Mouse (Mus musculus): ENCODE measurements around the gene Susd1. TPM values are rescaled to one million over a fixed set of nuclear protein-coding genes. Genes with fewer than 3 reads are reported as not detected.

Gene Susd1
- polyA plus RNA-seq, 1 experiment, result 3.7 TPM

DNA sequence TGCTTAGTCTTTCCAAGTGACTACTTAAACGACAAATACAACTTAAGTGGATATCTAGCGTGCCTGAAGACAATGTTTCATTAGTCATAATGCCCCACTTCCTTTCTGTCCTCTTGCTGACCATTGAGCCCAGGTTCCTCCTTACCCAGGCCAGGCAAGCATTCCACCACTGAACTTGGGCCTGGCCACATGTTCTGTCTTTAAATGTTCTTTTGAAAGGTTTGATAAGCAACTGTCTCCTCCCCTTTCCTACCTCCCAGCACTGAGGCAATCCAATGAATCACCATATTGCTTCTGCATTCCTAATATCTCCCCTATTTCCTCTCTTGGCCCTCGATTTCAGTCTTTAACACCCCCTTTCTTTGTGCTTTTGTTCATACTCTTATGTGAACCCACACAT lies 143.8 kb downstream of the Susd1 start:
- DNase-seq (ENCODE audit: low read depth), result no peak
- TF ChIP-seq POLR2A (IDR thresholded peaks at IDR 0.05; ENCODE audit: borderline replicate concordance, extremely low read depth, insufficient read depth, insufficient read length, poor library complexity, severe bottlenecking), result no peak
- no peak for TF ChIP-seq CTCF (IDR thresholded peaks at IDR 0.05; ENCODE audit: borderline replicate concordance, extremely low read depth, insufficient read depth, insufficient read length)

DNA sequence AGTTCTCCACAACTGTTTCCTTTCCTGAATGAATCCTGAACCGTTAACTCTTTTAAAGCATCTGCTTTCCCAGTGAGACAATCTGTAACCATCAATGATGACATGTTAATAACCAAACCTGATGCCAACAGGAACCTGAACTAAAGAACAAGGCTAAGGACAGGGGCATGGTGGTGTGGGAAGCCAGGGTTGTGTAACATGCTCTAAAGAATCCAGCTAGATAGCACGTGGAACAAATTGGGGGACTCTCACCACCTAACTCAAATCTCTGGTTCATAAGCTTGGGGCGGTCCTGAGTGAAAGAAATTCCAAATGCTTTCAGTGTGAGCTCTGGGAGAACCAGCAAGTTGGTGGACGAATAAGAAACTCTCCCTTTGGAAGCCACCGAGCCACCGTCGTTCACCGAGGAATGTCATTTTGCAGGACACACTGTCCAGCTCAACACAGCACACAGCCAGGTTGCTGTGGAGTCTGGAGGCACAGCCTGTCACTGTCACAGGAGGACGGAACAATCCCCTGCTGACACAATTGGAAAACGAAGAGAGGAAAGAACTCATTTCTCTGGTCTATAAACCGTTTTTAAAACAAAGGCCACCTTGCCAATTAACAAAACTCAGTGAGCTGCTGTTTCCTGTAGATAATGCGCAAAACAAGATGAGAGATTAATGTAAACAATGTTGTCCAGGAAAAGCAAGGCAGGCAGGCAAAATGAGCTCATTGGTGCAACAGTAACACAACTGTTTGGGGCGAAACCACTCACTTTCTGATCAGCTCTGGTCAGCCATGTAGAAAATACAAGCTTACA lies 146.3 kb downstream of the Susd1 start:
- no peak for DNase-seq (ENCODE audit: low read depth)
- TF ChIP-seq CTCF (IDR thresholded peaks at IDR 0.05; ENCODE audit: borderline replicate concordance, extremely low read depth, insufficient read depth, insufficient read length) (no peak), POLR2A (IDR thresholded peaks at IDR 0.05; ENCODE audit: borderline replicate concordance, extremely low read depth, insufficient read depth, insufficient read length, poor library complexity, severe bottlenecking) (no peak)

DNA sequence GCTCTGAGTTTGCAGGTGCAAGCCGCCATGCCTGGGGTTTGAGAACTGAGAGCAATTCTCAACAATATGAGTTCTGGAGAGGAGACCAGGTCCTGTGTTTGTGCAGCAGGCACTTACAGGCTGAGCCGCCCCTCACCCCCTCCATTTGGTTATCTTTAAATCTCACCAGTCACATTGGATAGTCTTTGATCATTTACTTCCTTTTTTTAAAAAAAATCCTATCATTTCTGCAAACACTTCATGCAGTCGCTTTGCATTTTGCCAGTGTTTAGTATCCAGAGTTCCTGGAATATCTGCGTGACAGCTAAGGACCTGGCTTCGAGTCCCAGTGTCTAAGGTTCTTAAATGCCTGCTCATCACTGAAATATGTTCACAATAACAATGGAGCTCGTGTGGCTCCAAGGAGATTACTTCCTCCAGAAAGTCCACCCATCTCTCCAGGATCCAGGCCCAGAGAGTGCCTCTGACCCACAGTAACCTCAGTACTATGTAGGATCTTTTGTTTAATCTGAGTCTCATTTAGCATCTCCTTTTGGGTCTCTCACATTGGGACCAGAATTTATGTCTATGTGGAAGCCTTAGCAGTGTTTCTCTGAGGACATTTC lies 147.4 kb downstream of the Susd1 start:
- TF ChIP-seq POLR2A (IDR thresholded peaks at IDR 0.05; ENCODE audit: borderline replicate concordance, extremely low read depth, insufficient read depth, insufficient read length, poor library complexity, severe bottlenecking) (no peak), CTCF (IDR thresholded peaks at IDR 0.05; ENCODE audit: borderline replicate concordance, extremely low read depth, insufficient read depth, insufficient read length) (no peak)
- no peak for DNase-seq (ENCODE audit: low read depth)

GRCm38 (mm10) chr4:59287103-59287502 lies 151.3 kb downstream of the Susd1 start:
- DNase-seq (ENCODE audit: low read depth), result no peak
- no peak for TF ChIP-seq POLR2A (IDR thresholded peaks at IDR 0.05; ENCODE audit: borderline replicate concordance, extremely low read depth, insufficient read depth, insufficient read length, poor library complexity, severe bottlenecking)
- TF ChIP-seq CTCF (IDR thresholded peaks at IDR 0.05; ENCODE audit: borderline replicate concordance, extremely low read depth, insufficient read depth, insufficient read length), result no peak

DNA sequence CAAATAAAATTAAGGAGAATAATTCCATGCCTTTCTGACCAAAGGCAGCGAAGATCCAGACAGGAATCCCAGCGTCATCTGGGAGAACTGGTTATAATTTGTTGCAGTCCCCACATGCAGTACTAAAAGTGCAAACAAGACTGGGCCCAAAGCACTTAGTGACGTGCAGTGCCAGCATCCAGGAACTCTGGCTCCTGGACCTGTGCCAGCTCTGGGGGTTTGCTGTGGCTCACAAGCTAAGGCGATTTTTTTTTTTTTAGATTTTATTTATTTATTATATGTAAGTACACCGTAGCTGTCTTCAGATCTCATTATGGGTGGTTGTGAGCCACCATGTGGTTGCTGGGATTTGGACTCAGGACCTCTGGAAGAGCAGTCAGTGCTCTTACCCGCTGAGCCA lies 152.1 kb downstream of the Susd1 start:
- peak; percentile 37 for DNase-seq (ENCODE audit: low read depth)

GRCm38 (mm10) chr4:59282699-59283487 lies 155.5 kb downstream of the Susd1 start:
- TF ChIP-seq POLR2A (IDR thresholded peaks at IDR 0.05; ENCODE audit: borderline replicate concordance, extremely low read depth, insufficient read depth, insufficient read length, poor library complexity, severe bottlenecking) (no peak), CTCF (IDR thresholded peaks at IDR 0.05; ENCODE audit: borderline replicate concordance, extremely low read depth, insufficient read depth, insufficient read length) (no peak)
- DNase-seq (ENCODE audit: low read depth), result peak; percentile 29

GRCm38 (mm10) chr4:59282137-59282536 lies 156.3 kb downstream of the Susd1 start:
- peak; percentile 23 for DNase-seq (ENCODE audit: low read depth)
- TF ChIP-seq CTCF (IDR thresholded peaks at IDR 0.05; ENCODE audit: borderline replicate concordance, extremely low read depth, insufficient read depth, insufficient read length) (no peak), POLR2A (IDR thresholded peaks at IDR 0.05; ENCODE audit: borderline replicate concordance, extremely low read depth, insufficient read depth, insufficient read length, poor library complexity, severe bottlenecking) (no peak)

GRCm38 (mm10) chr4:59280876-59281275 lies 157.6 kb downstream of the Susd1 start:
- DNase-seq (ENCODE audit: low read depth), result no peak
- TF ChIP-seq POLR2A (IDR thresholded peaks at IDR 0.05; ENCODE audit: borderline replicate concordance, extremely low read depth, insufficient read depth, insufficient read length, poor library complexity, severe bottlenecking), result no peak
- TF ChIP-seq CTCF (IDR thresholded peaks at IDR 0.05; ENCODE audit: borderline replicate concordance, extremely low read depth, insufficient read depth, insufficient read length), result no peak

DNA sequence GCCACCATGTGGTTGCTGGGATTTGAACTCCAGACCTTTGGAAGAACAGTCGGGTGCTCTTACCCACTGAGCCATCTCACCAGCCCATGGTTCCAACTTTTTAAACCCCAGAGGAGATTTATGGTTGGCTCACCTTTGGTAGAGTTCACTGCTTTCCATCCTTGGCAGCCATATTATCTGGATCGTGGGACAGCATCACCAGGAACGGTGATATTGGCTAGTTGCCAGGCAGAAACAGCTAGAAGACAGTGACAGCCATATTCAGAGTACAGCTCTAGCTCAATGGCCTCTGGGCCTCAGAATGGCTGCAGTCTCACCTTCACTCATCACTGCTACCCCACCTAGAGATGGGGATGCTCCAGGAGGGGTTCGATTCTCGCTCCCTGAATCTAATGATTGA lies 159.3 kb downstream of the Susd1 start:
- DNase-seq (ENCODE audit: low read depth), result no peak
- TF ChIP-seq CTCF (IDR thresholded peaks at IDR 0.05; ENCODE audit: borderline replicate concordance, extremely low read depth, insufficient read depth, insufficient read length) (no peak), POLR2A (IDR thresholded peaks at IDR 0.05; ENCODE audit: borderline replicate concordance, extremely low read depth, insufficient read depth, insufficient read length, poor library complexity, severe bottlenecking) (no peak)

DNA sequence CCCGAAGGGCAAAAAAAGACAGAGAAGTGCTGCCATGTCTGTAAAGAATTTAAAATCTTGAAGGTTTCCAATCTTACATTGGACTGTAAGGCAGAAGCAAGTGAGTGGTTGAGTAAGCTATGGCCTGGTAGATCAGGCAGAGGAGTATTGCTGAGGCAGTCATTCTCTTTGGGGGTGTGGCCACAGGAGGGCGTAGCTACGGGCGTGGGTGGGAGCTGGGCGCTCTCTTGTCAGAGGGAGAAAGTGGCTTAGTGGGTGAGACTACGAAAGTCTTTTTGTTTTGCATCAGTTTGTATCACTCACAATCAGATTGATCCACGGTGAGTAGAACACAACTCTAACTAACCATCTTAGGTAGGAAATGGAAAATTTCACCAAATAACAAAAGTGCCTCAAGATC lies 160.0 kb downstream of the Susd1 start:
- DNase-seq (ENCODE audit: low read depth), result no peak
- TF ChIP-seq CTCF (IDR thresholded peaks at IDR 0.05; ENCODE audit: borderline replicate concordance, extremely low read depth, insufficient read depth, insufficient read length), result no peak
- TF ChIP-seq POLR2A (IDR thresholded peaks at IDR 0.05; ENCODE audit: borderline replicate concordance, extremely low read depth, insufficient read depth, insufficient read length, poor library complexity, severe bottlenecking), result no peak

- no peak for DNase-seq (ENCODE audit: low read depth)
These were observed 160.5 kb downstream of the Susd1 start for GRCm38 (mm10) chr4:59277958-59278357.

More at GRCm38 (mm10) chr4:59277958-59278357, 160.5 kb downstream of the Susd1 start:
- TF ChIP-seq CTCF (IDR thresholded peaks at IDR 0.05; ENCODE audit: borderline replicate concordance, extremely low read depth, insufficient read depth, insufficient read length), result no peak
- no peak for TF ChIP-seq POLR2A (IDR thresholded peaks at IDR 0.05; ENCODE audit: borderline replicate concordance, extremely low read depth, insufficient read depth, insufficient read length, poor library complexity, severe bottlenecking)
